Mouse (Mus musculus) B cell, adult 2 months (primary cell): ENCODE measurements around the gene Fam78a.
A peak's percentile ranks its signal among the peaks of the same experiment; 100 is the strongest.

Experiments used
- DNase-seq, 2 experiments: peaks; one replicate each; pipeline ENCODE4 v3.0.0; 2022

Gene Fam78a

DNA sequence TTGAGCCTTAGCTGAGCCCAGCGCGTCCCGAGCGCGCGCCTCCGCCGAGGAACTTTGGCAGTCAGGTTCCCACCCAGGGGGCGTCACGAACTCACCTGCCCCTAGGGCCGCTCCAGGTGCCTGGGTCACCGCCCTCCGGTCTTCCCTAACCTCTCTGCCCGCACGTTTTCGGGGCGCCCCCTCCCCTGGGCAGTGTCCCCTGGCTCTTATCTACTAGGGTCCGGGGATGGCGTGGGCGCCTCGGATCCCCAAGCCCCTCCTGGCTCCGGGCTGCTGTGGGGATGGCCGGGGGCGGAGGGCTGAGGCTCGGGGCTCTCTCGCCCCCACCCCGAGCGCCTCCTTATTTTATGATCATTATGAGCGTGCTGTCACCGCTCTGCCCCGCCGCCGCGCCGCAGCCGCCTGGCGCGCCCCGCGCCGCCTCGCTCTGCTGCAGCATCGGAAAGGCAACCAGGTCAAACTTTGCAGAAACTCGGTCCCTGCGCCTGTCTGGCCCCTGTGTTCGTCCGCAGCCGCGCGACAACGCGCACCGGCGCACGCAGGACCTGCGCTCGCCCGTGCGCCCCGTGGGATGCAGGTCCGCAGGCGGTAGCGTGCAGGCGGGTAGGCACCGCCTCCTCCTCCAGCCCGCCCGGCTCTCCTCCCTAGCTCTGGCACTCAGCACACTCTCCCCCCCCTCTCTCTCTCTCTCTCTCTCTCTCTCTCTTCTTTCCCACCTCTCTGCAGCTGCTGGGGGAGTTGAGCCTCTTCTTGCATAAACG lies at the start of gene Fam78a:
TSS of gene Fam78a (minus strand) at position 747 of the 761 bp plus-strand sequence.
- peak; percentile 35 to 43 for DNase-seq

DNA sequence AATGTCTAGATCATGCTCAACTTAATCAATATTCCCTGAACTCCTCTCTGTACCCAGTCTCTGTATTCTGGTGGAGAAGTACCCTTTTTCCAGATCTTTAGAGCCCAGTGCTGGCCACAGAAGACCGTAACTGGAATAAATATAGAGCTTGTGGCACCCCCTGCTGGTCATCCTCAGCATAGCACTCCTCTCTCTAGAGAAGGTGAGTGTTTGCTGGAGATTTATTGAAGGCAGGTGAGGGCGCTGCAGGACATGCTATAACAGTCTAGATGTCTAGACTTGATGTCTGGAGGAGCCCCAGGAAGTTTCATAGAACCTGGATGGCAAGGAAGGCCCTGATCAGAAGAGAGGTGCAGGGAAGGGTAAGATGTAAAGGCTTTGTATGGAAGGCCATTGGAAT lies 49.4 kb upstream of the Fam78a start:
- DNase-seq: peak; percentile 91 to 93

DNA sequence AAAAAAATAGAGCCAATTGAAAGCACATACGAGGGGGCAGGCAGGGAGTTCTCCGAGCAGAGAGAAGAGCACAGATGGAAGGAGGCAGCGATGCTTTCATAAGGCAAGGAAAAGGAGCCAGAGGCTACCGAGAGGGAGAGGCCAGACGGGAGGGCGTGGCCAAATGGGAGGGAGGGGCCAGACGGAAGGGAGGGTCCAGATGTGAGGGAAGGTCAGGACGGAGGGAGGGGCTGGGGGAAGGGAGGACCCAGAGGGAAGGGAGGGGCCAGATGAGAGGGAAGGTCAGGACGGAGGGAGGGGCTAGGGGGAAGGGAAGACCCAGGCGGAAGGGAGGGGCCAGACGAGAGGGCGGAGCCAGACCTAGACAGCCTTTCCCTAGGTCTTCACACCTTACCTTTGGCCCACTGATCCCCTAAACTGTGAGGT lies 47.9 kb upstream of the Fam78a start:
- peak; percentile 60 to 64 for DNase-seq

- DNase-seq: no peak
Measured at GRCm38 (mm10) chr2:32131866-32132566, 47.4 kb upstream of the Fam78a start.

- no peak for DNase-seq
Measured at GRCm38 (mm10) chr2:32131205-32131834, 46.7 kb upstream of the Fam78a start.

DNA sequence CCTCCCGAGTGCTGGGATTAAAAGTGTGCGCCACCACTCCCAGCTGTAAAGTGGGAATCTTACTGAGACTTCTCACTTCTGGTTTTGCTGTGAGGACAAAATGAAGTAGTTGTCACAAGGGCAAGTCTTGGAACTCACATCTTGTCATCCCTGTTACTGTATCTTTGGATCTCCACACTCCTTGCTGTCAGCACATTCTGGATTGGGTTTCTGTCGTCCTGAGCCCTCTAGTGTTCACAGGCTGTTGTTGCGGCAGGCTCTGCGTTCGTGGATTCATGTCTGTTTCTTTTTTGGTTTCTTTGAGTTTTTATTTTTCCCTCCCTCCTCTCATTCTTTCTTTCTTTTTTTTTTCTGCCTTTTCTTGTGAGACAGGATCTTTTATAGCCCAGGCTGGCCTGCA lies 45.8 kb upstream of the Fam78a start:
- DNase-seq: peak; percentile 40 to 46

DNA sequence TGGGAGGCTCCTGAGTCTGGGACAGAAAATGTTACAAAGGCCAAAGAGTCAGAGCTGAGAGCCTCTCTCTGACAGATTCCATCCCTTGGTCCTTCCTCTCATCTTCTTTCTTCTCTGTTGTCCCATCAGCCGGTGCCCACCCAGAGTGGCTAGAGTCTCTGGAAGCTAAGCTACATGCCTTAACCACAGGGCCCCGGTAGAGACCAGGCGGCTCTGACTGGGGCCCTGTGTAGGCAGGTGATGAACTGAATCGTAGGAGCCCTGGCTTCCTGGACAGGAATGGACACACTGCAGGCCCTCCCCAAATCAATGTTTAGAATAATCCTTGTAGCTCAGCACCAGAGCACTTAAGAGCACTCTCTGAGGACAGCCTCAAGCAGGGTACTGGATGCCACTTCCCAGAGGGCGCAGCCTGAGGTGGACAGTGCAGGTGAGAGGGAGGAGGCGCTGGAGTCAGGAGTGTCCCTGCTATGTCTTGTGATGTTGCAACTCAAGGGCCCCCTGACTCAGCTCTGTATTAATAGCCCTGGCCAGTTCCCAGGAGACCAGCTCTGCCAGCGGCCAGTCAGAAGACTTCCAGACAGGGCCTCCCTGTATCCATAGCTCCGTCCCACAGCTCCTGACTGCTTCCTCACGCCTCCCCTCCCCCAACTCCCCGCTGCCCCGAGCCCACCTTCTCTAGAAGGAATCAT lies 44.9 kb upstream of the Fam78a start:
- DNase-seq: no peak

- DNase-seq: no peak
Measured at GRCm38 (mm10) chr2:32128536-32128841, 43.8 kb upstream of the Fam78a start.

DNA sequence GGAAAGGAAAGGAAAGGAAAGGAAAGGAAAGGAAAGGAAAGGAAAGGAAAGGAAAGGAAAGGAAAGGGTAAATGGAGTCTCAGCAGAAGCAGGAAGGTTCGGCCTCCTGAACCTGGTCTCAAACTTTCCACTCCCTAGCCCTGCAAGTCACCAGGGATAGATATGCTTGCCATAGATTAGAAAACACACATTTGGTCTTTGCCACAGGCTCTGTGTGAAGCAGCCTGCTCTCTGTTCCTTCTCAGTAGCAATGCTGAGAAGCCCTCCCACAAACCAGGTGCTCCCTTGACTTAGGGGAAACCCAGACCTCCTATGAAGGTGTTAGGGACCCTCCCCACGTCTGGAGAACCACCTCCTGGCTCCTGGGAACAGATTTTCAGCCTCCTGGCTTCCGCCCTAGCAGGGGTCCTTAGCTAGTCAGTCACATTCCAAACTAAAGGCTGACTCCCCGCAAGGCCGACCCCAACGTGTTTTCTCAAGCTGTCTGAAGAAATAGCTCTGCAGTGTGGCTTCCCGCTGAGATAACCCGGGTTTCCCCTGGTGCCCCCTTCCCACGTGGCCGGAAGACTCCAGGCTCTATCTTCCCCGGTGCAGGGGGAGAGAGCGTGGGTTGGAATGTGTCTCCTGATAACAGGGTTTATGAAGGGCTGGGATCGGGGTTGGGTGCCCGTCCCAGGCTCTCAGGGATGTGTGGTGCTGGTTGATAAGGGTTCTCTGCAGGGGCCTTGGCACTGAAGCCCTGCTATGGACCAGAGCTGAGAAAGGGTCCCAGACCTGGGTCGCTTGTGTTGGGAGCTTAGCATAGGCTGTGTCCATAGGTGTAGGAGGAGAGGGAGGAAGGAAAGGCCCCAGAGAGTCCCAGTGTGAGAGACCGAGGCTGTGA lies 43.2 kb upstream of the Fam78a start:
- DNase-seq: no peak

DNA sequence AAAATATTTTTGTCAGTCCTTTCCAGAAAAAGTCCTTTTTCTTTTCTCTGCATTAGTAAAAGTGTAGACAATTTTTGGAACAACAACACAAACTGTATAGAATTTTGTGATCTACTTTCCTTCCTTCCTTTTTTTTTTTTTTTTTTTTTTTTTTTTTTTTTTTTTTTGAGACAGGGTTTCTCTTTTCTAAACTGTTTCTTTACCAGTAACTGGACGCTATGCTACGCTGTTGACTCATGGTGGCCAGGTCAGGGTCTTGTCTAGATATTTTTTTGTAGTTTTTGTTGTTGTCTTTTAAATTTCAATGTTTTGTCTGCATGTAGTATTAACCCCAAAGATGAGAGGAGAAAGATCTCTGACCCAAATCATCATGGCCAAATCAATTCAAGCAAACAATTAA lies 37.1 kb upstream of the Fam78a start:
- DNase-seq: no peak

- no peak for DNase-seq
Measured at GRCm38 (mm10) chr2:32121150-32121549, 36.5 kb upstream of the Fam78a start.

DNA sequence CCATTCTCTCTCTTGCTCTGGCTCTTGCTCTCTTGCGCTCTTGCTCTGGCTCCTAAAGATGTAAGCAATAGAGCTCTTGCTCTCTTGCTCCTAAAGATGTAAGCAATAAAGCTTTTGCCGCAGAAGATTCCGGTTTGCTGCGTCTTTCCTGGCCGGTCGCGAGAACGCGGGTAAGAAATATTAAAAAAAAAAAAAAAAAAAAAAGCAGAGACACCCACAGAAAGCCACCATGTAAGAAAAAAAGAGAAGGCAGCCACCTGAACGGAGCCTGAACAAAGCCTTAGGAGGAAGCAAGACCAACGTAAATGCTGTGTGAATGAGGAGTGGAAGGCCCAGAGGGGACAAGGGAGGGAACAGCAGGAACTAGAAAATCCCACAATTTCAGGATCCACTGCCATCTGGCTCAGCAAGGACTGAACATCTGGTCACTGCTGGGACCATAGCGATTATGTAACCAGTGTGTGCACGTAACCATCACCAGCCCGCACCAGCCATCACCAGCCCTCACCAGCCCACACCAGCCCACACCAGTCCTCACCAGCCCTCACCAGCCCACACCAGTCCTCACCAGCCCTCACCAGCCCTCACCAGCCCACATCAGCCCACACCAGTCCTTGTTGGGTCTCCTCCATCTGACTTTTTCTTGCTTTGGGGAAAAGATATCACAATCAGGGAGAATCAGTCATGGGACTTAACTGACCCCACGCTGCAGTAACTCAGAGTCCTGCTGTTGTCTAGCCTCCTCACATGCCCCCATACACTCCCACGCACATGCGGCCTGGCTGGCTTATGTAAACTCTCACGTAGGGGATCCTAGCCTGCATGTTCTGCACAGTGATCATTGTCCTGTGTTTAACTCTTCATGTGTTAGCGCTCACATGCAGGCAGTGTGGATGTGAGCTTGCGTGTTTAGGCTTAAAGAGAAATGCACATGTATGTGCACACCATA lies 35.4 kb upstream of the Fam78a start:
- DNase-seq: no peak

DNA sequence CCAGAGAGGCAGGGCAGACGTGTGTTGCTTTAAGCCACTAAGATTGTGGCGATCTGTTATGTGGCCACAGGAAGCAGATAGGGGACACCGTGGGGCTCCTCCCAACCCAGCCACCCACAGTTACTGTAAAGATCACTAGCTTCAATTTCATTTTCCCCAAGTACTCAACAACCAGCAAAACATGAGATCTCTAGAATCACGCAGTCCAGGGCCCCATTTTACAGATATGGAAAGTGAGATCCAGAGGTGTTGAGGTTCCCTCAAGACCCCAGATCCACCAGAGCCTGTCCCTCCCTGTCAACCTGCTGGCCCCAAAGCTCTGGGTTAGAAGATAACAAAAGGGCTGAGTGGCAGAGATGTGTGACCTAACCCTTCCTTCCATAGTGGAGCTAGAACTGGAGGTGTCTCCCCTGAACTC lies 31.2 kb upstream of the Fam78a start:
- DNase-seq: no peak

- DNase-seq: no peak
Measured at GRCm38 (mm10) chr2:32112548-32112947, 27.9 kb upstream of the Fam78a start.

GRCm38 (mm10) chr2:32111268-32111667 lies 26.6 kb upstream of the Fam78a start:
- DNase-seq: no peak

DNA sequence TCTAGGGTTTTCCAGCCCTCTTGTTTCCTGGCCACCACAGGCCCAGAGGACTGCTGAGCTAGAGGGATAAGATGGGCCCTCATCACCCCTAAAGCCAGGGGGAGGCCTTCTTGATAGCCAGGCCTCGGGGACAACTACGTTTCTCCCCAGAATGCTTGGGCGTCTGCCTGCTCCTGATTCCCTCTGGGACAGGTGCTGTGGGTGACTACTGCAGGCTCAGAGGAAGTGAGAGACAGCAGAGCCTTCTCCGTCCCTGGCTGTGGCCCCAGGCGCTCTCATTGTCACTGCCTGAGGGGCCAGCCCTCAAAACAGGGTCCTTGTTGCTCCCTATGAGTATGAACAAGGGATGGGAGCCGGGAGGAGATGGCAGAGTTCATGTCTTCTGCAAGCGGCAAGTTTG lies 21.3 kb upstream of the Fam78a start:
- no peak for DNase-seq

DNA sequence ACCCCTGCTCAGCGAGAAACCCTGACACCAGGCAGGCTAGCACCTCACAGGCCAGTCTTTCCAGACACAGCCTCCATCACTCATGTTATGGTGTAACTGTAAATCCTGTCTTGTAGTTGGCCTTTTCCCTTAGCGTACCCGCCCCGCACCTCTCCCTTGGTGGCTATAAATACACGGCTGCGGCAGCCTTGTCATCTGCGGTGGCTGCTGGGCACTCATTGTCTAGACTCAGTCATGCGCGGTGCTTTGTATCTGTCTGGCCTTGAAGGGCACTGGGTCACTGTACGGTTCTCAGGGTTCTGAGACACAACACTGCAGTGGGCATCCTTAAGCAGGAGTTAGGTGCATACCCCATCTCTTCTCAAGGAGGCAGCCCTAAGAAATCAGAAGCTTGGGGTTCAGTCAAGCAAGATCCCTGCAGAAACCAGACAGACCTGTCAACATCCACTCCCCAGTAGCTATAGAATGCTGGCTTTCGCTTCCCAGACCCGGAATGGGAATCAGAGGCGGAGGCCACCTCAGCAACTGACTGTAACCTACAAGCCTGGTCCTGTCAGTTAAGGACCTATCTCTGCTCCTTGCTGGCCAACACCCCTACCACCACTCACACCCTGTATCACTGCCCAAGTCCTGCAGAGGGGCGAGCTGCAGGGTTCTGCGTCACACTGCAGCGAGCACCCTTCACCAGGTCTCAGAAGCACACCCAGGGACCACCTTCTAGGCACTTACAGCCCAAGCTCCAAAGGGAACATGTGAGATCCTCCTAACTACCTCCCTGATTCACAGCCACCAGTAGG lies 20.7 kb upstream of the Fam78a start:
- DNase-seq: no peak

- no peak for DNase-seq
Measured at GRCm38 (mm10) chr2:32104122-32104521, 19.5 kb upstream of the Fam78a start.

GRCm38 (mm10) chr2:32103557-32103956 lies 18.9 kb upstream of the Fam78a start:
- DNase-seq: no peak

DNA sequence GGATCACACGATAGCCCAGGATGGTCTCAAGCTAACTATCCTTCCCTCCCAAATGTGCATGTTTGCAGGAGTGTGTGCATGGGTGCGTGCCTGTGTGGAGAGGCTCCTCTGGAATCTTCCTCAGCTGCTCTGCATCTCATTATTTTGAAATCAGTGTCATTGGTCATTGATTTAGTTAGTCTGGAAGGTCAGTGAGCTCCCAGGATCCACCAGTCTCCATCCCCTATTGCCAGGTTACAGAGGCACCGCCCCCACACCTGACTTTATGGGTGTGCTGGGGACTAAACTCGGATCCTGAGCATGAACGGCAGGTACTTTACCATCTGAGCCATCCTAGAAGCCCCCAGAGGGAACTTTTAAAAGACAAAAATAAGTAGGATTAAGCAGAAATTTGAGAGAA lies 18.3 kb upstream of the Fam78a start:
- DNase-seq: no peak

DNA sequence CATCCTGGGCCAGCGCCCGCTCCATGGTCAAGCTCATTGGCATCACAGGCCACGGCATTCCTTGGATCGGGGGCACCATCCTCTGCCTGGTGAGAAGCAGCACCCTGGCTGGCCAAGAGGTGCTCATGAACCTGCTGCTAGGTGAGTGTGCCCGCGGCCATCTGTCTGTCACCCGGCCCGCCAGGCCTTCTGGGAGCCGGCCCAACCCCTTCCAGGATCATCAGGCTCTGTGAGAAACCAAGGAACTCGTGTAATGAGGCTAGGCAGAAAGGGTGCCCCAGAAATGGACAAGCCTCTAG lies 11.4 kb upstream of the Fam78a start:
- no peak for DNase-seq
